Mouse (Mus musculus) left cerebral cortex, adult 8-10 months (tissue): ENCODE data around the gene Ivns1abp. TPM values are rescaled to one million over a fixed set of nuclear protein-coding genes. Genes with fewer than 3 reads are reported as not detected.
"Not testable (repeated sequence)": the region's sequence is repeated elsewhere in the genome, so short reads cannot be mapped to it uniquely, and the experiment has no call there.

Source experiments
- DNase-seq, 2 experiments: peaks; one replicate each; pipeline ENCODE4 v3.0.0; 2022; ENCODE audit warnings: low spot score in 2 of 2
- total RNA-seq, 4 experiments: library from RNA; stranded (reverse); gene quantifications; 2 replicates each; pipeline ENCODE4 v1.2.4; 2022

The Ivns1abp gene
- total RNA-seq, 4 experiments from 2014 or later = 130 to 147 (median 140) TPM

DNA sequence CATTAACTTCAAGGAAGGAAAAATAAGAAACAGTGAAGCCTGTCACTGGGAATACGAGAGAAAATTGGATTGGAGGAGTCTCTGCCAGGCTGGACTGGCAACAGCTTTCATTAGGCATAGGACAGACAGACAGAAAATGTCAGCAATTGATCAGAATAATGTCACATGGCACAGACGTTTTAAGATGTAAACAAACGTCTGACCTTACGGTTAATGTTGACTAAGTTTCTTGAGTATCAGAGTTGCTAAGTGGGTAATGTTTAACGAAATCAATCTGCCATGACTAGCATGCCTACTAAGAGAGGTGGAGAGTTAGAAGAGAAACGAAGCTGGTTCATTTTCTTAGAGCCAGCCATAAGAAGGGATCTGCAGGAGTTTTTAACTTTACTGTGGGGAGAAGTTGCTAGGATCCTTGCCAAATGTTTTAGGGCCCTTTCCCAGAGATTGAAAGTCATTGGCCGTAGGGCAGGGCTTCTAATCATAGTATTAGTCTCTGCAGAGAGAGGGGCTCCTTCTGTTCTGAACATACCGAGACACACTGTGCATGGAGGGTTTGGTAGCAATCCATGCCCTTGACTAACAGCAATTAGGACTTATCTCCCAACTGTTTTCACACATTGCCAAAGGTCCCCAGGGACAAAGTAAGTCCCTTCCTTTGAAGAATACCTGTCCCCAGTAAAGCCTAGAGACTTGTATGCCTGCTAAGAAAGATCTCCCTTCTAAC is 2.8 kb upstream of the Ivns1abp start:
- DNase-seq = no peak

DNA sequence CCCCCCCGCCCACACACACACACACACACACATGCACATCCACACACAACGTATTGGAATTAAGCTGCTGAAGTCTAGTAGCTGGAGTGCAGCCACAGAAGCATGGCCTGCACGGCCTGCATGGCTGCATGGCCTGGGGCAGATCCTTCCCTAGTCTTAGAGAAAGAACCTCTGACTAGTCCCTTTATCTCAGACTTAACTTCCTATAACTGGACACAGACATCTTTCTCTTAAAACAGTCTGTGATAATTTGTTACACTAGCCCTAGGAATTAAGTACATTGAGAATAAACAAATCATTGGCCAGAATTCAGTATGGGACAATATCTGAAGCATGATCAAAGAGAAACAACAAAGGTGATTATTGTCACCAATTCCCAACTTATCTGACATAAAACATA is 2.0 kb upstream of the Ivns1abp start:
- DNase-seq = no peak

DNA sequence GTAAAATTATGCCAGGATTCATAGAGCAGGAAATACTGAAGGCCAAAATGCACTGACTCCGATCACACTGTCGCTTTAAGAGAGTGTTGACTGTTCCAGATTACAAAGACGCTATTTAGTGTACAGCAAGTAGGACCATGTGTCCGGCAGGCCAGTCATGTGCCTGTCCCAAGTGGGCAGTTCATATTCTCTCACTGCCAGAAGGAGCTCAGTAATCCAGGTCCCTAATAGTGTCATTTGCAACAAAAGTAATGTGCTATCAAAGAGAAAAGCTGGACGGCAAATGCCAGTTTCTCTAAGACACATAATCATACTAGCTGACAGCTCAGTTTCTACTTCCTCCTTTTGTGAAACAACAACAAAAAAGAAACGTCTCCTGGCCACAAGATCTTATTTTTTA is 1.3 kb upstream of the Ivns1abp start:
- DNase-seq = no peak

DNA sequence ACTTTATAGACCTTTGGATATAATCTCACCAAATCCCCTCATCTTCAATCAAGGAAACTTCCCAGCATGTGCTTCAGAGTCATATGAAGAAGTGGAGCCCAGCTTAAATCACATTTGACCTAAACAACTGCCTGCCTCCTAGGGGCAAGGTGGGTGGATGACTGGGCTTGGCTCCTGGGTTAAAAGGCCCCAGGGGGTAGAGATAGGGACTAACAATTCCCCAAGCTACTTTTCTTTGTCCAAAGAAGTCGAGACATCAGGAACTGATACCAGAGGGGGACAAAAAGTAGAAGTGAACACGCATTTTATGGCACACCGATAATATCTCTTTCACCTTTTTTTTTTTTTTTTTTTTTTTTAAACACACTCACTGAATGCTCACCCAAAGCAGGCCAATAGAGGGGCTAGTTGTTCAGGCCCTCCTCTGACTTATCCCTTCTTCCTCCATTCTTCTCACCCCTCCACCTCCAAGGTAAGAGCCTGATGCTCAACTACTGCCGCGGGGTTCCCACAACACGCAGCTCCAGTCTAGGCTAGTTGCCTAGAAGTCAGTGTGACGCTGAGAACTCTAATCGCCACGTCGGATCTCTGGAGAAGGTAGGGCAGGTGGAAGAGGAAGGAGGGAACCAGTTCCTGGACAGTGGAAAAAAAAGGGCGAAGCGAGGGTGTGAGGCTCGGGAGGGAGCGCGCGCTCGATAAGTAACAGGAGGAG is 550 bp upstream of the Ivns1abp start:
- DNase-seq = no peak

DNA sequence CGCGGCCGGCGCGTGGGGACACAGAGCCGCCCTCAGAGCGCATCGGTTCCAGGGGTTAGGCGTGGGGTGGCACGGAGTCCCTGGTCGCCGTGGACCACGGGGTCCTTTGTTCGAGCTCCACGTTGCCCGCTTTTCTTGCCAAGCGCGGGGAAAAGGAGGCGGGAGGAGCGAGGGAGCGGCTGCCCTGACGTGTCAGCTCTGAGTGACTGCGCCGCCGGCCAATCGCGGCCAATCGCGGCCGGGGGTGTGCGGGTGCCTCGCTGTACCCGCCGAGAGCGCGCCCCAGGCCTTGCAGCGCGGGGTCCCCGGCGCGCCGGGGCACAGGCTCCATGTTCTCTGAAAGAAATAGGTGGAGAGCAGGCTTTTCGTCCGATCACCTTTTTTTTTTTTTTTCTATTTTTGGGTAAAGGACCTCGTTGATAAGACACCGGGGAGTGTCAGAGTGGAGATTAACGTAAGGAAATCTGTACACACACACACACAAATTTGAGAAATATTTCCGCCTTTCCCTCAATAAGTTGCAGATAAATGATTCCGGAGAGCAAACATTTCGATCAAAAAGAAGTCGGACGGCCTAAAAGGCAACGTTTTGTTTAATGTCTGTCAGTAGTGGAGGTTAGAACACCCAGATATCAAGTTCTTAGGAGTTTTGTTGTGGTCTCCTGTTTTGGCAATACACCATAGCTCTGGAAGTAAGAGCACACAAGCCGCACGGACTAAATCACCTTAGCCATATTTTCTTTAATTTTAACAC is 1.0 kb downstream of the Ivns1abp start:
- DNase-seq = peak; percentile 94 to 96

DNA sequence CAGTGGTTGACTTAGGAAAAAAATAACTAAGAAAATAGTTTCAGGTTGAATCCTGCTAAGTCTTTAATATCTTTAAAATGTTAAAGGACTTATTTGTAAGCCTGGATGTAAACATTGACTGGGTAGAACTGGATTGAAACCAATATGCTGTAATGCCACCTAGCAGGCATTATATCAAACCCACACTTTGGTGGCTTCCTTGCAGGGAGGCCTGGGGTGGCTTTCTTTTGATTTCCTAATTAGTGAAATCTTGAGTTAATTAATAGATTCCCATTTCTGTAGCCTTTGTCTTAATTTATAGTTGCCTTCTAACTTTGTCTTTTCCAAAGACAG is 1.6 kb downstream of the Ivns1abp start:
- DNase-seq = no peak

DNA sequence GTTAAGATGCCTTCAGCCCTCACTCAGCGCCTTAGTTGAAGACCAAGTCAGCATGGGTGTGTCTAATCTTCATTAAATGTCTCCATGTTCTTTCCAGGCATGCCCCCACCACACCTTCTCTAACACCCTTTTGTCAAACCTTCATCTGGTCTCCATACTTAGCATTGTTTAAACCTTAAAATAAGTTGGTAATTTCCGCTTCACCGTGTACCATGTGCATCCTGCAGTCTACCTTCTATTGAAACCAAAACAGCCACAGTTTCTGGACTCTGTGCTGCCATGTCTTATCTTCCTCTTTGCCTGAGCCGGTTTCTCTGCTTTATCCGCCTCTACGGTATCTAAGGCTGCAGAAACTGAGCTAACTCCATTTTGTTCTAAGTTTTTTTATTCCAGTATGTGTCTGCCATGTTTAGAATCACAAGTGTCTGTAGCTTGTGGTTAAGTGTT is 2.4 kb downstream of the Ivns1abp start:
- DNase-seq = no peak

DNA sequence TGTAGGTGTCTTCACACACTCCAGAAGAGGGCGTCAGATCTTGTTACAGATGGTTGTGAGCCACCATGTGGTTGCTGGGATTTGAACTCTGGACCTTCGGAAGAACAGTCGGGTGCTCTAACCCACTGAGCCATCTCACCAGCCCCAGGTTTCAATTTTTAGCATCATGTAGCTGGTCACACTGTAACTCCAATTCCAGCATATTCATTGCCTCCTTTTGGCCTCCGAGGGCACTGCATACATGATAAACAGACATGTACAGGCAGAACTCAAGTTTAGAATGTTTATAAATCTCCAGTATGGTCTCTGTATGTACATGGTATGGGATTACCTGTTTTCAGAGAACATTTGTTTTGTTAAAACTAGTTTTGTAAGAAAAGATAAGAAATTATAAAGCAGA is 4.0 kb downstream of the Ivns1abp start:
- not testable (repeated sequence) for DNase-seq

DNA sequence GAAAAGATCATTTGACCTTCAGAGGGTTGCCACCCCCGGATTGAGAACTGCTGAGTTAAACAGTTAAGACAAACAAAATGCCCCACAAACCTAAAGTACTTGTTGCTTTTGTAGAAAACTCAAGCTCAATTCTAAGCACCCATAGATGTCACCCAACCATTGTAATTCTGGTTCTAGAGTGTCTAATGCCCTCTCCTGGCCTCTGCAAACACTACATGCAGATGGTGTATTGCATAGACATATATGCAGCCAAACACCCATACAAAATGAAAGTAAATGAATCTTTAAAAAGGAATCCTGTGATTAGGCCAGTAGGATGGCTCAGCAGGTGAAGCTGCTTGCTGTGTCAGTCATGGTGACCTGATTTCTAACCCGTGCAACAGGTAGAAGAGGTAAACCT is 8.6 kb downstream of the Ivns1abp start:
- DNase-seq = no peak

DNA sequence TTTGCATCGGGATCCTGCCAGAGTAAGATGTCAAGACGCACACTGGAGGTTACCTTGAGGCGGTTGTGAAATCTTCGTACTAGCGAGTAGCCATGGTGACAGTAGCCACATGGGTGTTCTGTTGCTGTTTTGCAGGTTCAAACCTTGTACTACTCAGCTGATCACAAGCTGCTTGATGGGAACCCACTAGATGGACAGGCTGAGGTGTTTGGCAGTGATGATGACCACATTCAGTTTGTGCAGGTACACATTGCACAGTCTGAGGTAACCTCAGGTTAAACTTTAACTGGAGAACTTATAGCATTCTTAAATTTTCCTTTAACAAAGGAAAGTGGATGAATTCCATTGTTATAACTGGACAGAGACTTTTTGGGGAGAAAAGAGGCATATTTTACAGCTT is 11.7 kb downstream of the Ivns1abp start:
- no peak for DNase-seq

DNA sequence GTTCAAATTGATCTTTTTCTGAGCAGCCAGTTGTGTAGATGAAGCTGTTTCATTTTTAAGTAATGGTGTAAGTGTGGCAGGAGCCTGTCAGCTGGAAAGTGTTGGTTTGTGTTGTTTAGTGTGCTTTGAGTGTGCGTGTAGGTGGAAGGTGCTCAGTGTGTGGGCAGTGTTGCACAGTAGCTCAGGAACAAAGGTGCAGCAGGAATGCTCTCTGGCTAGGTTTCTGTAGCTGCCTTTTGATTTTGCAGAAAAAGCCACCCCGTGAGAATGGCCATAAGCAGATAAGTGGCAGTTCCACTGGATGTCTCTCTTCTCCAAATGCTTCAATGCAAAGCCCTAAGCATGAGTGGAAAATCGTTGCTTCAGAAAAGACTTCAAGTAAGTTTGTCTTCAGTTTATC is 15.1 kb downstream of the Ivns1abp start:
- DNase-seq = peak in 1 of 2 experiments; percentile 27

DNA sequence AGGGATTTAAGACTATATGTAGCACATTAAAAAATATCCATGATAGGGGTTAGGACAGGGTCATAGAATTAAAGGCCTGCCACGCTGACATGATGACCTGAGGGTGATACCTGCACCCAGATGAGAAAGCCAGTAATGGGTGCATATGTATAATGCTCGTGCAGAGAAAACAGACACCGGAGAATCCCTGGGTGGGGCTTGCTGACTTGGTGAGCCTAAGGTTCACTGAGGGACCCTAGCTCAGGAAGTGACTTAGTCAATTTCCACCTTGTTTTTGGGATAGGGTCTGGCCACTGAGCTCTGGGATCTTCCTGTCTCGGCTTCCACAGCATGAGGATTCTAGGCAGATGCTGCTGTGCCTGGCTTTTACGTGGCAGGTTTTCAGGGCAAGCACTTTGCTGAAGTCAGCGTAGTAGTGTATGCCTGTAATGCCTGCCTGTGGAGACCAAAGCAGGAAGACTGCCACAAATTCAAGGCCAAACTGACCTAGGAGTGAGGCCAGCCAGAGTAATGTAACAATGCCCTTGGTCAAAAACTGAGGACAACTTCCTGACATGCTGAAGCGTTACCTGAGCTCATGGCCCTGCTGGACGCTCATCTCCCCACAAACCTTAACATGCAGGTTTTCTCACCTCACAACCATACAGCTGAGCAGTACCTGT is 22.8 kb downstream of the Ivns1abp start:
- DNase-seq = no peak

DNA sequence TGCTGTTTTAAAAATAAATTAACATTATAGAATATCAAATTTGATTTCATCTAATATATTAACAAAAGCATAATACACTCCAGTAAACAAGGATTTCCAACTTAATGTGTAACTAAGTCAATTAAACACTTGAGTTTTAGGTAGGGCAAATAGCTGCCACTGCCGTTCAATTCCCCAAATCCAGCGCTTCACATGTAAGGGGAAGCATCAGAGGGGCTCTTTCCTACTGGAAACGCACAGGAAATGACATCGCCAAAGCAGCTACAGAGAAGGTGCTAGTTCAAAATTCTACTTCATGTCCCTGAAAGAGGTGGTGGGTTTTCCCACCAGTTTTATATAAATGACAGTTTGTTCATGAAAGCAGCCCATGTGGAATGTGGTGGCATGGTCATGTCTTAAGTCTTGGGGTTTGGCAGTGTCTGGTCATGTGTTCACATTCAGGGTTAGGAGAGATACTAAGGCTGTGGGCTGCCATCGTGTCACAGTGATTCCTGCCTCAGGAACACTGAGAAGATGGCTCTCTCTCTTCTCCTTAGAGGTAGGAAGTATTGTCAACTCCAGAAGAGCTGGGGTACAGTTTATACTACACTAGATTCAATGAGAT is 23.5 kb downstream of the Ivns1abp start:
- no peak for DNase-seq

DNA sequence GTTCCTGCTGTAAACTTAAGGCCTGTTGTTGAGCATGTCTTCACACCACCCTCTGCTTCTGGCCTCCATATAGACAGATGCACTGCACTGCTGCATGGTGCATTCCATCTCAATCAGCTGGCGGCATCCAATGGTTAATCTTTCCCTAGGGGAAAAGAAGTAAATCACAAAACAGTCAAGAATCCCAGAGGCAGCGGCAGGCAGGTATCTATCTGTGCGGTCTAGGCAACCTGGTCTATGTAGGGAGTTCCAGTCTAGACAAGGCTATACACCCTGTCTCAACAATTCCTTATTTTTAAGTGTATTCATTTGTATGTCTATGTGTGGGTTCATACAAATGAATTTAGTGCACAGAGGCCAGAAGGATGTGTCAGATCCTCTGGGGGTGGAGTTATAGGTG is 24.2 kb downstream of the Ivns1abp start:
- no peak for DNase-seq

DNA sequence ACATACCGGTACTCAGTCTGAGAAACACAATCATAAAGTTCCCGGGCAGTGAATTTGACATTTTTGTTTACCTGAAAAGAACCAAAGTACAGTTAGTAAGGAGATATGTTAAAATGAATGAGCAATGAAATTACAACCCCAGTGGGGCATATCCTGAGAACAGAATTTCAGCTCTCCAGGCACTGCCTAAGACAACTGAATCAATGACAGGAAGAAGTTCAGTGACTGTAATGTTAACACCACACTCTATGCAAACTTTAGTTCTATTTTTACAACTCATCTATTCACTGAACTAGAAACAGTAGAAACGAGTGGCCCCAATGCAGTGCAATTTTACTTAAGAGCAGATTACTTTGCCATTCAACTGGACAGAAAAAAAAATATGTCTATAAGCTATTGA is 26.3 kb downstream of the Ivns1abp start:
- DNase-seq = no peak

DNA sequence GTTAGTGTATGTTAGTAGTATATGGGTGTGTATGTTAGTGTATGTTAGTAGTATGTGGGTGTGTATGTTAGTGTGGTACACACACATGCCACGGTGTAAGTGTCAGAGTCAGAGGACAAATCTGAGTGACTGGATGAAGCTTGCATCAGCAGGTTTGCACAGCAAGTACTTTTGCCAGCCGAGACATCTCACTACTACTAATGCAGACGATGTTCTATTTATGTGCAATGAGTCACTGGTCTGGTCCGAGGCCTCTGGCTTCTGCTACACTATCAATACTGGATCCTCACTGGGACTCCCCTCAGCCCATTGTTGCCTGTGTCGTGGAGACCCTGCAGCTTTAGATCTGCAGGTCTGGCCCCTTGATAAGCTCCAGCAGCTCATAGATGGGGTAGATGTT is 27.3 kb downstream of the Ivns1abp start:
- DNase-seq = no peak

DNA sequence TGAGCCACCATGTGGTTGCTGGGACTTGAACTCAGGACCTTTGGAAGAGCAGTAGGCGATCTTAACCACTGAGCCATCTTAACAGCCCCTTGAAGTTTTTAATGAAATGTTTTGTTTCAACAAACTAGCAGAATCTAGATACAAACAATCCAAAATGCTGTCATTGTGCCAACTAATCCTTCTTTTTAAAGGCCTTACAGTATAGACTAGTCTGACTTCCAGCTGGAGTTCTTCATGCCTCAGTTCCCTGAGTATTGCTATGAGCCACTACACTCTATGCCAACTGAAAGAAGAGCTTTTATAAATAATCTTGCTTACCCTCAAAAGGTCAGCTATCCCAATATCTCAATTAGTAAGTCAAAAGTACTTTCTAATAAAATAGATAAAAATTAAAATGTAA is 28.5 kb downstream of the Ivns1abp start:
- no peak for DNase-seq

DNA sequence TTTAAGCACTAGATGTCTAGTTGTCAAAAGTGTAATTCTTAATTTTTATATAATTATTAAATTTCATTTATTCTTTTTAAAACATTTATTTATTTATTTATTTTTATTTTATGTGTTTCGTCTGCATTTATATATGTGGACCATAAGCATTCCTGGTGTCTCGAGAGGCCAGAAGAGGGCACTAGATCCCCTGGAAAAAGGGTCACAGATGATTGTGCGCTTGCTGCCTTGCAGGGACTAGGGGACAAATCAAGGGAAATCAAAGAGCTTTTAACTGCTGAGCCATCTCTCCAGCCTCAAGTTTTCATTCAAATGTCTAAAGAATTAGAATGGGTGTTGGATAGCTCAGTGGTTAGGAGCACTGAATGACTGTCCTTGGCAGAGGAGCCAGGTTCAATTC is 33.1 kb downstream of the Ivns1abp start:
- DNase-seq = no peak

DNA sequence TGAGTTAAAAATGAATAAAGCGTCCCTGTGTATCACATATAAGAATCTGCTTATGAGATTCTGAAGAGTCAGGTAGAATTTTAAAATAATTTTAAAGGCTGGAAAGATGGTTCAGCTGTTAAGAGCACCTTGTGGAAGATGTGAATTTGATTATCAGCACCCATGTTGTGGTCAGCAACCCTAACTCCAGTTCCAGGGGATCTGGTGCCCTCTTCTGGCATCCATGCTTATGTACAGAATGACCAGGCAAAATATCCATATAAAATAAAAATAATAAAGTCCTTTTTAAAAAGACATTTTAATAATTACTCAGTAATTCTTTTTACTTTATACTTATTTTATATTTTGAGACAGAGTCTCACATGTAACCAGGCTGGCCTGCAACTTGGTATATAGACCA is 45.8 kb downstream of the Ivns1abp start:
- DNase-seq = no peak

DNA sequence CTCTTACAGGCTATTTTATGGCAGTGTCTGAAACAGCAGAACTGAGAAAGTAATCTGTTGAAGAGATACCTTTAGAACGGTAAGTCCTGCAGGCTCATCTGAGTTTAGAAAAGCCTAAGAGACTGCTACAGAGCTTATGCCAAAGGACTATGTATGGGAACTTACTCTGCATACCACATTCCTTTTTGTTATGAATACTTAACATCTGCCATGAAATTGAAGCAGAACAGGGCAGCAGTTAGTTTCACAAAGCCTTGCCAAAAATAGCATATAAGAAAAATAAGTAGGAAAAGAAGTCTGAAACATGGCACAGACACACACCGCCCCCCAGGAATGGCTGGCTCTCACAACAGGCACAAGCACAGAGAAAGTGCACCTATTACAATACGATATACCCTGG is 65.5 kb downstream of the Ivns1abp start:
- no peak for DNase-seq
